Mouse (Mus musculus): ENCODE data around the gene Gm20481. TPM values are rescaled to one million over a fixed set of nuclear protein-coding genes. Genes with fewer than 3 reads are reported as not detected.
"Not testable (repeated sequence)": the region's sequence is repeated elsewhere in the genome, so short reads cannot be mapped to it uniquely, and the experiment has no call there.

Gm20481 gene
- polyA plus RNA-seq, 1 experiment from 2014 or later = not detected

DNA sequence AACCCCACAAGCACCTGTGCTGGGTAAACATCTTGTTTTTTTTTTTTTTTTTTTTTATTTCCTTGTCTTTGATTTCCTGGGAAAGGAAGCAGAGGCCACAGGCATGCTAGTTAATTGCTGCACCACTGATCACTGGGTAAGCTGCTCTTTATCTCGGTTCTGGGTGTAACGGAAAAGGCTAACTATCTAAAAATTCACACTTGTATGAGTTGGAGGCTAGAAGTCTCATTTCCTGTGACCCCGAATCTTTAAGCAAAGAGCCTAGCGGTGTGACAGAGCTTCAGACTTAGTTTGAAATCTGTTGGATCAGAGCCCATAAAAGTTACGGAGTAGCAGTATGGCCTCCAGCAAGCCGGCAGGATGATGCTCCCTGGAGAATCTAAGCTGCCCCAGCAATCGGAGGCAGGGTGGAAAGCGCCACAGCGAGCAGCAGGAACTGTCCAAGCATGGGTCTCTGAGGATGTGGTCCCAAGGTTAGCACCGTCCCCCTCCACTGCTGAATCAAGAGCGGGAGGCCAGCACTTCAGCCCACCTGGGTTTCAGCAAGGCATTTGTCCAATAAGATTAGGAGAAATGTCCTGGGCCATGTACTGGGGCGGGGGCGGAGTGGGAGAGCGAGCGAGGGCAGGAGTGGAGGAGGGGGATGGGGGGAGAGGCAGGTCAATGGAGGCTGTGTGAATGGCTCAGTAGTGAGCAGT lies 28.2 kb upstream of the Gm20481 start:
- no peaks in the 10 kb centered on the region for H3K36me3 ChIP-seq
- H3K9me3 ChIP-seq = no peaks in the 10 kb centered on the region
- H3K27me3 ChIP-seq = no peaks in the 10 kb centered on the region
- peaks cover 6% of the 10 kb centered on the region for H3K4me1 ChIP-seq
- peak overlapping the region; percentile 42; the same call in 1 of the 2 replicates for H3K9ac ChIP-seq
- peak overlapping the region; percentile 53 for H3K4me2 ChIP-seq (replicated peaks)
- H3K4me3 ChIP-seq = peak overlapping the region; percentile 25
- H3K27ac ChIP-seq = peak overlapping the region; percentile 25; the same call in 1 of the 2 replicates
- no peak for ATAC-seq (ENCODE audit: insufficient number of reproducible peaks, insufficient read depth, low FRiP score, low TSS enrichment)
- WGBS = 7% methylated on average over 15 of the region's 15 CpGs

- no peaks in the 10 kb centered on the region for H3K36me3 ChIP-seq
- 84% methylated on average over 4 of the region's 4 CpGs for WGBS
- H3K4me1 ChIP-seq = peaks cover 6% of the 10 kb centered on the region
- H3K27me3 ChIP-seq = no peaks in the 10 kb centered on the region
- H3K27ac ChIP-seq = no peak overlapping the region
- no peak overlapping the region for H3K4me2 ChIP-seq (replicated peaks)
- no peak overlapping the region for H3K4me3 ChIP-seq
- H3K9ac ChIP-seq = no peak overlapping the region
- no peaks in the 10 kb centered on the region for H3K9me3 ChIP-seq
- ATAC-seq (ENCODE audit: insufficient number of reproducible peaks, insufficient read depth, low FRiP score, low TSS enrichment) = no peak
Observed at GRCm38 (mm10) chr17:34943128-34943815, 26.4 kb upstream of the Gm20481 start.

GRCm38 (mm10) chr17:34944362-34944761 lies 25.4 kb upstream of the Gm20481 start:
- H3K9ac ChIP-seq = no peak overlapping the region
- H3K4me1 ChIP-seq = peaks cover 6% of the 10 kb centered on the region
- no peak overlapping the region for H3K27ac ChIP-seq
- H3K4me3 ChIP-seq = no peak overlapping the region
- H3K36me3 ChIP-seq = peaks cover 1% of the 10 kb centered on the region; the same call in 1 of the 2 replicates
- no peak overlapping the region for H3K4me2 ChIP-seq (replicated peaks)
- H3K9me3 ChIP-seq = no peaks in the 10 kb centered on the region
- ATAC-seq (ENCODE audit: insufficient number of reproducible peaks, insufficient read depth, low FRiP score, low TSS enrichment) = no peak
- no peaks in the 10 kb centered on the region for H3K27me3 ChIP-seq

DNA sequence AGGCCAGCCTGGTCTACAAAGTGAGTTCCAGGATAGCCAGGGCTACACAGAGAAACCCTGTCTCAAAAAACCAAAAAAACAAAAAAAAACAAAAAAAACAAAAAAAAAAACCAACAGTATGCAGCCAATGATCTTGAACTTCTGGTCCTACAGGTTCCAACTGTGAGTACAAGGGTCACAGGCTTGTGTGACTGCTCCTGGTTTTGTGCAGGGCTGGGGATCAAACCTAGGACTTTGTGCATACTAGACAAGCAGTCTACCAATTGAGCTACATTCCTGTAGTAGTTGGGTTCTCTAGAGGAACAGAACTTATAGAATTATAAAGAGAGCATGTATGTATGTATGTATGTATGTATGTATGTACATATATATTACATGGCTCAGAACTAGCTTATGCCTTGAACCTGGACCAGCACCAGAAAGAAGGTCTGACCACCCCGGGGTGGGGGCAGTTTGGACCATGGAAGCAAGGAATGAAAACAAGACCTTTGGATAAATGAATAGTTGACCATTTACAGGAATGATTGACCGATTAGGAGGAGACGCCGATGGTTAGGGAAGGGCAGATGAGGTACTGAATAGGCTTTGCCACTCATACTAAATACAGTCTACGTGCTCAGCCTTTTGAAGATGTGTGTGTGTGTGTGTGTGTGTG lies 23.1 kb upstream of the Gm20481 start:
- Histone ChIP-seq H3K27me3 (no peaks in the 10 kb centered on the region), H3K4me2 (replicated peaks) (no peak overlapping the region), H3K9me3 (no peaks in the 10 kb centered on the region), H3K27ac (no peak overlapping the region), H3K9ac (no peak overlapping the region), H3K4me1 (peaks cover 12% of the 10 kb centered on the region), H3K4me3 (no peak overlapping the region), H3K36me3 (peaks cover 18% of the 10 kb centered on the region)
- 83% methylated on average over 5 of the region's 5 CpGs for WGBS
- no peak for ATAC-seq (ENCODE audit: insufficient number of reproducible peaks, insufficient read depth, low FRiP score, low TSS enrichment)

DNA sequence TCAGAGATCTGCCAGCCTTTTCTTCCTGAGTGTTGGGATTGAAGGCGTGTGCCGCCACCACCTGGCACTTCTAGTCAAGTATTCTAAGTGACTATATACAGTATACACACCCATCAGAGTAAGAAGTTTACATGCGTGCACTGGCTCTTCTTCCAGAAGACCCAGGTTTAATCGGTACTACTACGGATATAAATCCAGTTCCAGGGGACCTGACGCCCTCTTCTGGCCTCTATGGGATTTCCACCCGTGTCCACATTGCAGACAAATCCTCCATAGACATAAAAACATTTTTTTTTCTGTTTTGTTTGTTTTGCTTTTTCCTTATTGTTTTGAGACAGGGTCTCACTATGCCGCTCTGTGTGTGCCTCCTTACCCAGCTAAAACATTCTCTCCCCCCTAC lies 22.1 kb upstream of the Gm20481 start:
- Histone ChIP-seq H3K27me3 (no peaks in the 10 kb centered on the region), H3K4me1 (peaks cover 9% of the 10 kb centered on the region), H3K9me3 (no peaks in the 10 kb centered on the region), H3K4me3 (no peak overlapping the region), H3K4me2 (replicated peaks) (no peak overlapping the region), H3K36me3 (peaks cover 18% of the 10 kb centered on the region), H3K9ac (no peak overlapping the region), H3K27ac (0 out of 2 replicates have a peak overlapping the region, but pooled peaks have one; percentile 51)
- 32% methylated on average over 8 of the region's 8 CpGs for WGBS
- ATAC-seq (ENCODE audit: insufficient number of reproducible peaks, insufficient read depth, low FRiP score, low TSS enrichment) = no peak

- peaks cover 18% of the 10 kb centered on the region for H3K36me3 ChIP-seq
- H3K27me3 ChIP-seq; H3K27ac ChIP-seq; H3K9me3 ChIP-seq; H3K4me2 ChIP-seq (replicated peaks); H3K4me1 ChIP-seq; H3K4me3 ChIP-seq; H3K9ac ChIP-seq; ATAC-seq (ENCODE audit: insufficient number of reproducible peaks, insufficient read depth, low FRiP score, low TSS enrichment): not testable (repeated sequence)
- 52% methylated on average over 9 of the region's 9 CpGs for WGBS
Observed at GRCm38 (mm10) chr17:34948721-34949552, 20.8 kb upstream of the Gm20481 start.

DNA sequence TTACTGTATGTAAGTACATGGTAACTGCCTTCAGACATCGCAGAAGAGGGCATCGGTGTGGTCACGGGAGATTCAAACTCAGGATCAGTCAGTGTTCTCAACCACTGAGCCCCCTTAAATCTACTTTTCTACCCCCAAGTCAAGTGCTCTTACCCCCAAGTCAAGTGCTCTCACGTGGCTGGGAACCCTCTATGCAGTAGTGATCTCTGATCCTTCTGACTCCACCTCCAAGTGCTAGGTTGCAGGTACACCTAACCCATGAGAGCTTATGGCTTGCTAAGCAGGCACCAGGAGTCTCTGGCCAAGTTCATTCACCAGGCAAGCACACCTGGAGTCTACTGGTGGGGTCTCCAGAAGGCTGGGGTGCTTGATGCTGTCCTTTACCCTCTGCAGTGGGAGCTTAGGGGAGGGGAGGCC lies 20.2 kb upstream of the Gm20481 start:
- WGBS = 31% methylated on average over 4 of the region's 4 CpGs
- 0 out of 2 replicates have a peak overlapping the region, but pooled peaks have one; percentile 50 for H3K27ac ChIP-seq
- H3K27me3 ChIP-seq = no peaks in the 10 kb centered on the region
- no peaks in the 10 kb centered on the region for H3K9me3 ChIP-seq
- no peak for ATAC-seq (ENCODE audit: insufficient number of reproducible peaks, insufficient read depth, low FRiP score, low TSS enrichment)
- H3K4me1 ChIP-seq = peaks cover 9% of the 10 kb centered on the region
- no peak overlapping the region for H3K9ac ChIP-seq
- no peak overlapping the region for H3K4me2 ChIP-seq (replicated peaks)
- H3K36me3 ChIP-seq = peaks cover 18% of the 10 kb centered on the region
- H3K4me3 ChIP-seq = 0 out of 2 replicates have a peak overlapping the region, but pooled peaks have one; percentile 2

DNA sequence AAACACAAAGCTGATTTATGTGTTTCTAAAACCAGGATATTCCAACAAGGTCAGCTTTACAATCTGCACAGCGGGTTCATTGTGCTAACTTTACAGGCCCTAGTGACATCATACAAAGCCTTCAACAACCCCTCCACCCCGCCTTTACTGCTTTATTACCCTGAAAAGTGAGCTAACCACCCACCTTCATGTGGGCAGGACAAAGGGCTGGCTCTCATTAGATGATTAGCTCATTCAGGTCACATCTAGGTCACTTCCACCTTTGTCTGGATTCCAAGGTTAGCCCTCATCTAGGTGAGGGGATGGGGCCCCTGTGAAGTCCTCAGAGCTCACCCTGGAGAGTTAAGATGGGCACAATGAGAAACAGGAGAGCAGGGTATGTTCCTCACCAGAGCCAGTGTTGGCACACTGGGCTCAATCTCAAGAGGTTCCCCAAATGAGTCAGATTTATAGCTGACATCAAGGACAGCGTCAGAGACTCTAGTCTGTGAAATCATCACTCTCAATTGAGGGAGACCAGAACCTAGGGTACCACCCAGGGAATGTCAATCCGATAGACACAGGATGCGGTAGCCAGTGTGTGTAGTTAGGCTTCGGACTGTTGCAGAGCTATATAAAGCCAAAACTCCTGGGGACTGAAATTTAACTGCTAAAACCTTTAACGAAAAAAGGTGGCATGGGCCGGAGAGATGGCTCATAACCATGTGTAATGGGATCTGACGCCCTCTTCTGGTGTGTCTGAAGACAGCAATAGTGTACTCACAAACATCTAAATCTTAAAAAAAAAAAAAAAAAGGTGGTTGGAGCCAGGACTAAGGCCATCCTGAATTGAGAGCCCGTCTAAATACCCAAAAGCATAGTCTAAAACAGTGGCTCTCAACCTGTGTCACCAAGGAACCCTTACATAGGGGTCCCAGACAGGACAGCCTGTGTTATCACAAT lies 18.9 kb upstream of the Gm20481 start:
- peak overlapping the region; percentile 95 for H3K27ac ChIP-seq
- peak overlapping the region; percentile 87 for H3K4me3 ChIP-seq
- H3K4me1 ChIP-seq = peaks cover 9% of the 10 kb centered on the region
- peak overlapping the region; percentile 83 for H3K4me2 ChIP-seq (replicated peaks)
- peaks cover 3% of the 10 kb centered on the region; the same call in 1 of the 2 replicates for H3K27me3 ChIP-seq
- H3K9me3 ChIP-seq = no peaks in the 10 kb centered on the region
- H3K9ac ChIP-seq = peak overlapping the region; percentile 99
- no peak for ATAC-seq (ENCODE audit: insufficient number of reproducible peaks, insufficient read depth, low FRiP score, low TSS enrichment)
- WGBS = 27% methylated on average over 10 of the region's 10 CpGs
- H3K36me3 ChIP-seq = peaks cover 18% of the 10 kb centered on the region

DNA sequence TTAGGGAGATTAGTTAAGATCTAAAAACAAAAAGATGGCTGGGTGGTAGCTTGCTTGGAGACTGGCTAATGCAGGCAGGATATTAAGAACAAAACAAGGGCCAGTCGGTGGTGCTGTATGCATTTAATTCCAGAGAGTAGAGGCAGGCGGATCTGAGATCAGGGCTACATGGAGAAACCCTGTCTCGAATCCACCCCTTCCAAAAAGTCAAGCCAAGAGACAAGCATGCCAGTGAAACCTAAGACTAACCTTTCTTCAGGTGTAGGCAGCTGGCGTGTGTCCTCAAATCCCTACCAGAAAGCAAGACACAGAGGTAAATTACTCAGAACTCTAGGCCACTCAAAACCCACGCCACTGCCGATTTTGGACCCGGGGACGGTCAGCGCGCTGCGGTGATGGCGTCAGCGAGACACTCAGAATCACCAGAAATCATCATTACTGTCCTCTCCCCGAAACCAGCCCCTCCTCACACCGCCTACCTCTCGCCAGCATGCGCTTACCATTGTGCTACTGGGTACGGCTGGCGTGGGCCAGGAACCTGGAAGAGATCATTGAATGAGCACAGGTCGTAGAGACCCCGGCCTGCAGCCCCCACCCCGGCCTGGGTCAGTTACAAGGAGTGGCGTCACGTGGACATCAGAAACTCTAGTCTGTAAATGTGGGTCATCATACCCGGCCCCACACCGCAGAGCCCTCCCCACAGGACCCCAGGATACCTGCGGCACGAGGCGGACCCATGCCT lies 17.9 kb upstream of the Gm20481 start:
- H3K27ac ChIP-seq = peak overlapping the region; percentile 95
- H3K9me3 ChIP-seq = no peaks in the 10 kb centered on the region
- peak overlapping the region; percentile 99 for H3K9ac ChIP-seq
- peak overlapping the region; percentile 83 for H3K4me2 ChIP-seq (replicated peaks)
- WGBS = under 1% methylated on average over 29 of the region's 29 CpGs
- no peak; the same call in none of the 2 replicates for ATAC-seq (ENCODE audit: insufficient number of reproducible peaks, insufficient read depth, low FRiP score, low TSS enrichment)
- H3K4me3 ChIP-seq = peak overlapping the region; percentile 87
- H3K36me3 ChIP-seq = peaks cover 18% of the 10 kb centered on the region
- peaks cover 7% of the 10 kb centered on the region; the same call in 1 of the 2 replicates for H3K27me3 ChIP-seq
- H3K4me1 ChIP-seq = peaks cover 9% of the 10 kb centered on the region

Measured in embryonic facial prominence, embryonic 12.5 days (tissue).